Mouse (Mus musculus) spleen, embryonic (tissue): ENCODE measurements at regions not wholly inside any gene's neighbourhood (a gene's known extent, or its start where the extent isn't known, plus 50 kb on each side); places are given as distances from the start of the nearest gene placed in this dataset.

ENCODE experiments used
- CTCF ChIA-PET: fragments of 350-600 bp; sonication (Branson Sonifier 250); formaldehyde crosslinking; loops from one replicate; lab custom pipeline; 2022; lab: Charles Lee

DNA sequence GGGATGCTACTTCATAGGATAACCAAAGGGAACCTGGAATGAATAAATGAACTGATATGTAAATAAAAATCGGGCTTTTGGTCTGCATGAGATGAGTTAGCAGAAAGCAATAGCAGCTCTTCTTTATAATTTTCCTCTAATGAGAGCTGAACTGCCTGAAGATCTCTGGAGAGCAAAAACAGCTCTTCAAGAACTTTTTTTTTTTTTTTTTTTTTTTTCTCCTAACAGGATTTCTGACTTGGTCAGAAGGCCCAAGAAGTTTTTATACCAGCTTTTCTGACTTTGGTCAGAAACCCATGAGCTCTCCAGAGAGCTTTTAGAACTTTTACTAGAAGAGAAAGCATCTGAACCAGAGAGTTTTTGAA is 79.6 kb upstream of the Ptprk start:
- CTCF ChIA-PET: no interaction called here

DNA sequence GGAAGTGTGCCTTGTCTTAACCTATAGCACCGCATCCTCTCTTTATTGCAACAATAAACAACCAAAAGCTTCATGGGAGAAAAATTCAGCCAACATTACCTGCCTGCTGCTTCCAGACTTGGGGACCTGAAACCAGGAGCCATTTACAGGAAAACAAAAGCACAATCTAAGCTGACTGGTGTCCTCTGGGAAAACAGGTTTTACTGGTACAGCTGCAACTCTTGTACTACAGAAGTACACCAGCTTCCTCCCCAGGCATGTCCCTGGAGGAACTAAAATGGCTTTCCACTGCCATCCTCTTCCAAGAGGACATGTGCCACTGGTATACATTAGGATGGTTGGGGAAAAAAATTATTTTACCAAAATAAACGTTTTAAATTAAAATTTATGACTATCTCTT is 63.9 kb upstream of the Ptprk start:
- CTCF ChIA-PET: no interaction called here

DNA sequence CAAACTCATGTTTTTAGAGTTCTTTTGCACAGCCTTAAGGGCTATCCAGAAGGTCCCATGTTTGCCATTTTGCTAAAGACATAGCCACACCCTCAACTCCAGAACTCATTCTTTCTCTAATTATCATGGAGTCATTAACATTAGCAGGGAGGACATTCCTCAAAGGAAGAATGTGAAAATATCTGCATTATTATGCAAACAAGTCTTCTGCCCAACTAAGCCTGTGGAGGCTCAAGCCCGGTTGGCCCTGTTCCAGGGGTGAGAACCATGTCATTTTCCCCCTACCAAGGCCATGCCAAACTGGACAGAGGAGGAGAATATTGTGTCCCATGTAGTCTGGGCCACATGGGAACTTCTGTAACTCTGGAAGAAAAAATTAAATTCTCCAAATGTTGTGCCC is 62.5 kb upstream of the Ptprk start:
- CTCF ChIA-PET: no interaction called here

GRCm38 (mm10) chr10:28013401-28013800 is 61.2 kb upstream of the Ptprk start:
- CTCF ChIA-PET: no interaction called here

DNA sequence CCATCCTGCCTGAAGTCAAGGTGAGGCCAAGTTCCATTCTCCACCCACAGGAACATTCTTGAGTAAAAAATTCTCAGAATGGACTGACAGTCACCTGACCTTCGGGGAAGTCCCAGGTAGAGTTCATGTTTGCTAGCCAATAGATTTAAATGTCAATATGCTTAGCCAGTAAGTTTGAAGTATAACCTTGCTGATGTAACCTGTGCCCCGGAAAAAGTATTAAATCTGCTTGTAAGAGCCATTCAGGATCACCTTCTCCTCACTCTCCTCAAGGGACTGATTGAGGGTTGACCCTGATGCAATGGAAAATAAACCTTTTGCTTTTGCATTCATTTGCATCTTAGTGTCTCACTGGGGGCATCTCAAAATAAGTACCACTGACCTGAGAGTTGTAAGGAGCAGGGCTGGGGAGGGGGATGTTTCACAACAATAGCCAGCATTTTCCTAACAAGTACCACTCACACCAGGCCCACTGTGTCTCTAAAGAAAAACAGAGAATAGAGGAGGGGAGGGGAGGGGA is 60.3 kb upstream of the Ptprk start:
- CTCF ChIA-PET: no interaction called here
